Mouse (Mus musculus) erythroblast, embryonic 14.5 days (primary cell): ENCODE data around the gene Cacybp. TPM values are rescaled to one million over a fixed set of nuclear protein-coding genes. Genes with fewer than 3 reads are reported as not detected.

ENCODE experiments used
- H3K27me3 ChIP-seq: 2 replicates; pipeline ENCODE4 v1.6.1; 2012; ENCODE audit warnings: inconsistent platforms; ENCODE audit not compliant: control insufficient read depth
- H3K36me3 ChIP-seq: 2 replicates; pipeline ENCODE4 v1.6.1; 2012; ENCODE audit warnings: mild to moderate bottlenecking, inconsistent platforms; ENCODE audit not compliant: control insufficient read depth
- H3K4me1 ChIP-seq: 2 replicates; pipeline ENCODE4 v1.6.1; 2012; ENCODE audit warnings: inconsistent platforms; ENCODE audit not compliant: control insufficient read depth
- H3K4me3 ChIP-seq: replicated peaks from 2 replicates; pipeline ENCODE3; 2012; ENCODE audit warnings: moderate library complexity, mild to moderate bottlenecking, inconsistent platforms
- H3K9me3 ChIP-seq: 2 replicates; pipeline ENCODE4 v1.6.1; 2012; ENCODE audit warnings: low read length, inconsistent platforms, mixed read lengths; ENCODE audit not compliant: control insufficient read depth
- GATA1 ChIP-seq: IDR thresholded peaks from 2 replicates; pipeline ENCODE4 v1.6.1; 2012; ENCODE audit warnings: low read length, inconsistent platforms, mixed read lengths
- TAL1 ChIP-seq: IDR thresholded peaks from 3 replicates; pipeline ENCODE4 v1.6.1; 2012; ENCODE audit warnings: low read length, inconsistent platforms, mixed read lengths
- polyA plus RNA-seq: library from polyadenylated mRNA; stranded (reverse); fragments of >175 nt; gene quantifications from 2 replicates; pipeline ENCODE4 v1.2.3, GENCODE M21; 2012

Gene Cacybp
- polyA plus RNA-seq, 1 experiment = 6.6 TPM

GRCm38 (mm10) chr1:160227850-160228249, 15.2 kb upstream of the Cacybp start:
- no peaks in the 10 kb centered on the region for H3K9me3 ChIP-seq
- H3K27me3 ChIP-seq = no peaks in the 10 kb centered on the region
- peaks cover 8% of the 10 kb centered on the region for H3K4me1 ChIP-seq
- H3K4me3 ChIP-seq = no peak overlapping the region
- TF ChIP-seq TAL1 (no peak), GATA1 (no peak)
- H3K36me3 ChIP-seq = peaks cover 12% of the 10 kb centered on the region

GRCm38 (mm10) chr1:160227196-160227595, 14.5 kb upstream of the Cacybp start:
- TF ChIP-seq GATA1 (no peak), TAL1 (no peak)
- peaks cover 12% of the 10 kb centered on the region for H3K36me3 ChIP-seq

GRCm38 (mm10) chr1:160224093-160224492, 11.4 kb upstream of the Cacybp start:
- Histone ChIP-seq H3K4me3 (no peak overlapping the region), H3K4me1 (peaks cover 6% of the 10 kb centered on the region), H3K27me3 (no peaks in the 10 kb centered on the region), H3K9me3 (no peaks in the 10 kb centered on the region), H3K36me3 (peaks cover 8% of the 10 kb centered on the region)
- TF ChIP-seq TAL1 (no peak), GATA1 (no peak)

More at GRCm38 (mm10) chr1:160227196-160227595, 14.5 kb upstream of the Cacybp start:
- Histone ChIP-seq H3K4me1 (peaks cover 8% of the 10 kb centered on the region), H3K9me3 (no peaks in the 10 kb centered on the region), H3K4me3 (no peak overlapping the region), H3K27me3 (no peaks in the 10 kb centered on the region)

- Histone ChIP-seq H3K4me3 (no peak overlapping the region), H3K27me3 (no peaks in the 10 kb centered on the region), H3K9me3 (no peaks in the 10 kb centered on the region), H3K4me1 (peaks cover 12% of the 10 kb centered on the region), H3K36me3 (no peaks in the 10 kb centered on the region)
- no peak for TF ChIP-seq TAL1
- no peak for TF ChIP-seq GATA1
These were observed 5.2 kb upstream of the Cacybp start for GRCm38 (mm10) chr1:160217898-160218297.

- H3K4me1 ChIP-seq = peaks cover 35% of the 10 kb centered on the region
- H3K36me3 ChIP-seq = peaks cover 7% of the 10 kb centered on the region
- no peaks in the 10 kb centered on the region for H3K9me3 ChIP-seq
- no peak for TF ChIP-seq TAL1
- H3K4me3 ChIP-seq = peak overlapping the region; percentile 98
- H3K27me3 ChIP-seq = no peaks in the 10 kb centered on the region
These were observed 1.5 kb upstream of the Cacybp start for GRCm38 (mm10) chr1:160214171-160214570.

GRCm38 (mm10) chr1:160212123-160212691, 468 bp downstream of the Cacybp start:
- Histone ChIP-seq H3K27me3 (no peaks in the 10 kb centered on the region), H3K4me3 (peak overlapping the region; percentile 98), H3K36me3 (peaks cover 26% of the 10 kb centered on the region), H3K9me3 (no peaks in the 10 kb centered on the region), H3K4me1 (peaks cover 38% of the 10 kb centered on the region)
- TF ChIP-seq TAL1 (no peak), GATA1 (no peak)

GRCm38 (mm10) chr1:160211597-160212122, 1.0 kb downstream of the Cacybp start:
- peaks cover 32% of the 10 kb centered on the region for H3K36me3 ChIP-seq
- TF ChIP-seq GATA1 = no peak
- peaks cover 38% of the 10 kb centered on the region for H3K4me1 ChIP-seq
- H3K4me3 ChIP-seq = peak overlapping the region; percentile 98
- H3K27me3 ChIP-seq = no peaks in the 10 kb centered on the region
- H3K9me3 ChIP-seq = no peaks in the 10 kb centered on the region

GRCm38 (mm10) chr1:160210566-160210965, 2.1 kb downstream of the Cacybp start:
- Histone ChIP-seq H3K36me3 (peaks cover 43% of the 10 kb centered on the region), H3K4me3 (peak overlapping the region; percentile 98), H3K4me1 (peaks cover 38% of the 10 kb centered on the region), H3K9me3 (no peaks in the 10 kb centered on the region), H3K27me3 (no peaks in the 10 kb centered on the region)
- TF ChIP-seq GATA1 (no peak), TAL1 (no peak)

- Histone ChIP-seq H3K27me3 (no peaks in the 10 kb centered on the region), H3K36me3 (peaks cover 50% of the 10 kb centered on the region), H3K4me3 (peak overlapping the region; percentile 25), H3K4me1 (peaks cover 36% of the 10 kb centered on the region), H3K9me3 (no peaks in the 10 kb centered on the region)
- no peak for TF ChIP-seq TAL1
- TF ChIP-seq GATA1 = no peak
These were observed 2.8 kb downstream of the Cacybp start for GRCm38 (mm10) chr1:160209844-160210243.

GRCm38 (mm10) chr1:160205486-160205885, 7.2 kb downstream of the Cacybp start:
- Histone ChIP-seq H3K27me3 (no peaks in the 10 kb centered on the region), H3K36me3 (peaks cover 93% of the 10 kb centered on the region), H3K4me3 (no peak overlapping the region), H3K4me1 (peaks cover 13% of the 10 kb centered on the region), H3K9me3 (no peaks in the 10 kb centered on the region)
- no peak for TF ChIP-seq GATA1
- no peak for TF ChIP-seq TAL1
